Mouse (Mus musculus): ENCODE data around the gene Shld1.

Shld1 gene

GRCm38 (mm10) chr2:132686756-132687737 is at the start of gene Shld1:
TSS of gene Shld1 (plus strand) at chr2:132686931.
- in situ Hi-C loops (cut with MboI, MseI): loop anchor here in 1 of 2 experiments (5.0 kb wide), 1 partner anchor 80 kb away; no protein-coding TSS in a partner anchor

- in situ Hi-C loops (cut with MboI, MseI): no loop called here
Observed at GRCm38 (mm10) chr2:132638306-132638705, 48.4 kb upstream of the Shld1 start.

- in situ Hi-C loops (cut with MboI, MseI): no loop called here
Observed at GRCm38 (mm10) chr2:132639337-132639736, 47.4 kb upstream of the Shld1 start.

- in situ Hi-C loops (cut with MboI, MseI): no loop called here
Observed at GRCm38 (mm10) chr2:132641196-132641595, 45.5 kb upstream of the Shld1 start.

- in situ Hi-C loops (cut with MboI, MseI): no loop called here
Observed at GRCm38 (mm10) chr2:132643161-132643560, 43.6 kb upstream of the Shld1 start.

GRCm38 (mm10) chr2:132646856-132647745 is 39.6 kb upstream of the Shld1 start:
- in situ Hi-C loops (cut with MboI, MseI): no loop called here

GRCm38 (mm10) chr2:132649352-132649870 is 37.3 kb upstream of the Shld1 start:
- in situ Hi-C loops (cut with MboI, MseI): no loop called here

- in situ Hi-C loops (cut with MboI, MseI): no loop called here
Observed at GRCm38 (mm10) chr2:132650546-132650945, 36.2 kb upstream of the Shld1 start.

- in situ Hi-C loops (cut with MboI, MseI): no loop called here
Observed at GRCm38 (mm10) chr2:132652476-132652875, 34.3 kb upstream of the Shld1 start.

- in situ Hi-C loops (cut with MboI, MseI): no loop called here
Observed at GRCm38 (mm10) chr2:132654834-132655495, 31.8 kb upstream of the Shld1 start.

- in situ Hi-C loops (cut with MboI, MseI): no loop called here
Observed at GRCm38 (mm10) chr2:132657186-132657585, 29.5 kb upstream of the Shld1 start.

- in situ Hi-C loops (cut with MboI, MseI): no loop called here
Observed at GRCm38 (mm10) chr2:132658412-132659120, 28.2 kb upstream of the Shld1 start.

GRCm38 (mm10) chr2:132669091-132669490 is 17.6 kb upstream of the Shld1 start:
- in situ Hi-C loops (cut with MboI, MseI): no loop called here

GRCm38 (mm10) chr2:132670290-132670689 is 16.4 kb upstream of the Shld1 start:
- in situ Hi-C loops (cut with MboI, MseI): no loop called here

GRCm38 (mm10) chr2:132672121-132672520 is 14.6 kb upstream of the Shld1 start:
- in situ Hi-C loops (cut with MboI, MseI): no loop called here

- in situ Hi-C loops (cut with MboI, MseI): no loop called here
Observed at GRCm38 (mm10) chr2:132676111-132676510, 10.6 kb upstream of the Shld1 start.

- in situ Hi-C loops (cut with MboI, MseI): loop anchor here in 1 of 2 experiments (5.0 kb wide), 1 partner anchor 78 kb away; no protein-coding TSS in a partner anchor
Observed at GRCm38 (mm10) chr2:132685001-132685400, 1.7 kb upstream of the Shld1 start.

GRCm38 (mm10) chr2:132688611-132689021 is 1.9 kb downstream of the Shld1 start:
- in situ Hi-C loops (cut with MboI, MseI): loop anchor here in 1 of 2 experiments (5.0 kb wide), 1 partner anchor 81 kb away; no protein-coding TSS in a partner anchor

- in situ Hi-C loops (cut with MboI, MseI): loop anchor here in 1 of 2 experiments (5.0 kb wide), 1 partner anchor 82 kb away; no protein-coding TSS in a partner anchor
Observed at GRCm38 (mm10) chr2:132689188-132689568, 2.4 kb downstream of the Shld1 start.

- in situ Hi-C loops (cut with MboI, MseI): loop anchor here (5.0 to 10.0 kb wide), 3 partner anchors 82 to 427 kb away; partner anchors contain the start of gene Cds2 (in 1 of the 2)
Observed at GRCm38 (mm10) chr2:132689569-132690231, 3.0 kb downstream of the Shld1 start.
